Mouse (Mus musculus) liver, embryonic 14.5 days (tissue): ENCODE results near the gene Eif3f. TPM values are rescaled to one million over a fixed set of nuclear protein-coding genes. Genes with fewer than 3 reads are reported as not detected.

Experiments used
- ATAC-seq: fragments of 200-750 bp; cut with Nextera tagmentation; 2 replicates; pipeline ENCODE4 v1.8.0; 2017; ENCODE audit warnings: moderate number of reproducible peaks, mild to moderate bottlenecking, moderate library complexity; ENCODE audit not compliant: insufficient read depth
- DNase-seq, 3 experiments: peaks; one replicate each; pipeline ENCODE4 v3.0.0-alpha.2; 2012 to 2013; ENCODE audit warnings: low read depth in 3 of 3, low spot score in 3 of 3
- H3K27ac ChIP-seq: fragments of 300-500 bp; sonication (generic); 2 replicates; pipeline ENCODE4 v1.5.1; 2014; ENCODE audit warnings: moderate library complexity, mild to moderate bottlenecking, control low read depth, inconsistent platforms
- H3K27me3 ChIP-seq: fragments of 300-500 bp; sonication (generic); 2 replicates; pipeline ENCODE4 v1.6.1; 2014; ENCODE audit warnings: mild to moderate bottlenecking, low read length, moderate library complexity; ENCODE audit not compliant: control insufficient read depth, insufficient read depth
- H3K36me3 ChIP-seq: fragments of 300-500 bp; sonication (generic); replicated peaks from 2 replicates; pipeline ENCODE4 v1.6.1; 2014; ENCODE audit warnings: low read depth; ENCODE audit not compliant: control insufficient read depth, insufficient read depth
- H3K4me1 ChIP-seq, 2 experiments: fragments of 200-500 bp in 1 of 2; fragments of 300-500 bp in 1 of 2; sonication (generic) in 1 of 2; replicated peaks; 2 replicates each; pipeline ENCODE4 v1.6.1; 2012 to 2014; ENCODE audit warnings: antibody characterized with exemption in 1 of 2, inconsistent platforms in 1 of 2, low read length in 1 of 2; ENCODE audit not compliant: control insufficient read depth in 2 of 2, insufficient read depth in 2 of 2
- H3K4me2 ChIP-seq: fragments of 300-500 bp; sonication (generic); 2 replicates; pipeline ENCODE4 v1.6.1; 2014; ENCODE audit warnings: low read depth, mild to moderate bottlenecking, control low read depth, moderate library complexity
- H3K4me3 ChIP-seq, 2 experiments: fragments of 200-500 bp in 1 of 2; fragments of 300-500 bp in 1 of 2; sonication (generic) in 1 of 2; 2 replicates each; pipeline ENCODE4 v1.5.1; 2012 to 2014; ENCODE audit warnings: low read depth in 2 of 2, low read length in 2 of 2, mild to moderate bottlenecking in 2 of 2, control low read depth in 1 of 2, inconsistent platforms in 1 of 2, moderate library complexity in 1 of 2; ENCODE audit not compliant: insufficient read depth in 1 of 2
- H3K9ac ChIP-seq: fragments of 300-500 bp; sonication (generic); replicated peaks from 2 replicates; pipeline ENCODE4 v1.6.1; 2014; ENCODE audit warnings: mild to moderate bottlenecking, control low read depth, moderate library complexity
- H3K9me3 ChIP-seq: fragments of 300-500 bp; sonication (generic); 2 replicates; pipeline ENCODE4 v1.6.1; 2016; ENCODE audit warnings: low read length, mixed read lengths; ENCODE audit not compliant: control insufficient read depth
- CTCF ChIP-seq: IDR thresholded peaks from 2 replicates; pipeline ENCODE4 v1.5.1; 2016; ENCODE audit warnings: antibody characterized with exemption, low read depth, control low read depth
- EP300 ChIP-seq: IDR thresholded peaks from 2 replicates; pipeline ENCODE4 v1.6.1; 2016; ENCODE audit warnings: antibody characterized with exemption, low read depth
- WGBS: fragments of 180-500 bp; shearing (Covaris S2); extraction: QIAGEN DNeasy Blood & Tissue Kit; methylation state at CpG from one replicate; pipeline ENCODE4 v1.1.7; 2014; ENCODE audit not compliant: insufficient replicate concordance; 5-methylcytosine and 5-hydroxymethylcytosine counted together
- polyA plus RNA-seq, 2 experiments: library from polyadenylated mRNA; depleted of rRNA in 1 of 2; stranded (reverse) in 1 of 2; unstranded in 1 of 2; fragments of >200 nt; fragmentation: Nextera tagmentation in 1 of 2; extraction: Ambion mirVana in 1 of 2; gene quantifications; 2 replicates each; pipeline versions ENCODE4 v1.2.1 to v1.2.3; 2012 to 2014

Gene Eif3f
- polyA plus RNA-seq (2012; rRNA removed), result 31.0 and 37.2 TPM in 2 replicates
- polyA plus RNA-seq (2014; fragmentation: Nextera tagmentation; extraction: Ambion mirVana), result 39.0 and 45.6 TPM in 2 replicates

- H3K9ac ChIP-seq, result peak within 1 kb of the TSS; percentile 82
- H3K27ac ChIP-seq, result peak within 1 kb of the TSS; percentile 26; the same call in 1 of the 2 replicates
- peak within 1 kb of the TSS; percentile 81 to 95 for H3K4me3 ChIP-seq
- ATAC-seq (peak; percentile 95), DNase-seq (peak; percentile 95 to 97 (median 95))
- TF ChIP-seq EP300 (no peak), CTCF (peak; percentile 90)
- peak within 1 kb of the TSS; percentile 77 for H3K4me2 ChIP-seq
- peaks cover 20% of the 10 kb centered on the region for H3K36me3 ChIP-seq
- 2% methylated on average over 50 of the region's 50 CpGs for WGBS
- no peaks in the 10 kb centered on the region for H3K27me3 ChIP-seq
- H3K9me3 ChIP-seq, result no peaks in the 10 kb centered on the region
- peaks cover 3 to 10% of the 10 kb centered on the region in 2 experiments; a peak in 3 of 4 replicates for H3K4me1 ChIP-seq
Observed at GRCm38 (mm10) chr7:108933794-108934731, at the start of gene Eif3f. TSS of gene Eif3f (plus strand) at chr7:108934417.

GRCm38 (mm10) chr7:108884906-108885305 lies 49.3 kb upstream of the Eif3f start, which contains the start of gene Olfr518:
TSS of gene Olfr518 (minus strand) at chr7:108885006.
- WGBS, result 61% methylated on average over 4 of the region's 4 CpGs
- Histone ChIP-seq H3K9ac (no peak within 1 kb of the TSS), H3K27ac (no peak within 1 kb of the TSS), H3K4me3 (no peak within 1 kb of the TSS), H3K27me3 (no peaks in the 10 kb centered on the region), H3K9me3 (no peaks in the 10 kb centered on the region), H3K4me2 (no peak within 1 kb of the TSS), H3K36me3 (no peaks in the 10 kb centered on the region), H3K4me1 (no peaks in the 10 kb centered on the region)
- TF ChIP-seq EP300, result no peak
- no peak for TF ChIP-seq CTCF
- no peak for ATAC-seq
- no peak for DNase-seq

GRCm38 (mm10) chr7:108894320-108894719 lies 39.9 kb upstream of the Eif3f start, which contains the start of gene Olfr519:
TSS of gene Olfr519 (minus strand) at chr7:108894420.
- 58% methylated on average over 5 of the region's 5 CpGs for WGBS
- Histone ChIP-seq H3K4me3 (no peak within 1 kb of the TSS), H3K27ac (no peak within 1 kb of the TSS), H3K9ac (no peak within 1 kb of the TSS), H3K9me3 (no peaks in the 10 kb centered on the region), H3K27me3 (no peaks in the 10 kb centered on the region), H3K36me3 (no peaks in the 10 kb centered on the region), H3K4me1 (no peaks in the 10 kb centered on the region), H3K4me2 (no peak within 1 kb of the TSS)
- ATAC-seq (no peak), DNase-seq (no peak)
- TF ChIP-seq EP300, result no peak
- no peak for TF ChIP-seq CTCF

DNA sequence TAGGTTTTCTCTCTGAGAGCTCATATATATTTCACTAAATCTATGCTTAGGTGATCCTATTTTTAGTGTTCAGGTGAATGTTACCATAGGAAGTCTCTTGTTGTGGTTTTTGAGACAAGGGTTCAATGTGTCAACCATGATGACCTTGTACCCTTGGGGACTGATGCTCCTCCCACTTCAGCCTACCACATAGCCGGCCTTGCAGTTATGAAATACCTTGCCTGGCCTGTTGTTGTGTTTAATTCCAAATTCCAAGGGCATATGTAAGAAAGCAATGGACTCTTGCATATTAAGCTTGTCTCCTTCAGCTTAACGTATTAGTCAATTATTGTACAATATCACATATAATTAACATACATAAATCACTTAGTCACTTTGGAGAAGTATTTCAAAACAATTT lies 30.2 kb upstream of the Eif3f start:
- H3K9ac ChIP-seq, result no peak overlapping the region
- H3K4me1 ChIP-seq, result no peaks in the 10 kb centered on the region
- H3K4me2 ChIP-seq, result no peak overlapping the region
- DNase-seq (no peak), ATAC-seq (no peak)
- H3K9me3 ChIP-seq, result no peaks in the 10 kb centered on the region
- 47% methylated on average over 2 of the region's 2 CpGs for WGBS
- H3K36me3 ChIP-seq, result no peaks in the 10 kb centered on the region
- H3K27me3 ChIP-seq, result no peaks in the 10 kb centered on the region
- no peak overlapping the region for H3K27ac ChIP-seq
- H3K4me3 ChIP-seq, result no peak overlapping the region
- TF ChIP-seq CTCF (no peak), EP300 (no peak)

GRCm38 (mm10) chr7:108927043-108927442 lies 7.2 kb upstream of the Eif3f start:
- Histone ChIP-seq H3K27ac (no peak overlapping the region), H3K4me3 (no peak overlapping the region), H3K4me1 (no peaks in the 10 kb centered on the region), H3K9ac (no peak overlapping the region), H3K9me3 (no peaks in the 10 kb centered on the region), H3K4me2 (no peak overlapping the region), H3K36me3 (no peaks in the 10 kb centered on the region), H3K27me3 (no peaks in the 10 kb centered on the region)
- TF ChIP-seq EP300, result no peak
- TF ChIP-seq CTCF, result no peak
- WGBS, result 39% methylated on average over 4 of the region's 4 CpGs
- no peak for DNase-seq
- no peak for ATAC-seq
